Mouse (Mus musculus) E14TG2a.4 (cell line): ENCODE results near the gene Lman1l.

Experiments
- H3K27me3 ChIP-seq: 2 replicates; pipeline ENCODE4 v1.6.1; 2014; ENCODE audit warnings: low read length, control low read depth; ENCODE audit not compliant: insufficient read depth
- H3K36me3 ChIP-seq: 2 replicates; pipeline ENCODE4 v1.6.1; 2014; ENCODE audit warnings: low read length, control low read depth; ENCODE audit not compliant: insufficient read depth
- H3K4me1 ChIP-seq: replicated peaks from 2 replicates; pipeline ENCODE4 v1.6.1; 2014; ENCODE audit warnings: low read depth, low read length, control low read depth
- H3K4me3 ChIP-seq: replicated peaks from 2 replicates; pipeline ENCODE4 v1.5.1; 2014; ENCODE audit warnings: mild to moderate bottlenecking, low read length
- H3K9me3 ChIP-seq: 2 replicates; pipeline ENCODE4 v1.6.1; 2014; ENCODE audit warnings: low read length, control low read depth
- CTCF ChIP-seq: conservative IDR thresholded peaks from 2 replicates; pipeline ENCODE4 v1.5.1; 2014; ENCODE audit warnings: low read length
- NANOG ChIP-seq: IDR thresholded peaks from 2 replicates; pipeline ENCODE4 v1.6.1; 2014; ENCODE audit warnings: borderline replicate concordance, low read length, mixed read lengths
- POU5F1 ChIP-seq: IDR thresholded peaks from 2 replicates; pipeline ENCODE4 v1.6.1; 2014; ENCODE audit warnings: low read length, borderline replicate concordance

Gene Lman1l

DNA sequence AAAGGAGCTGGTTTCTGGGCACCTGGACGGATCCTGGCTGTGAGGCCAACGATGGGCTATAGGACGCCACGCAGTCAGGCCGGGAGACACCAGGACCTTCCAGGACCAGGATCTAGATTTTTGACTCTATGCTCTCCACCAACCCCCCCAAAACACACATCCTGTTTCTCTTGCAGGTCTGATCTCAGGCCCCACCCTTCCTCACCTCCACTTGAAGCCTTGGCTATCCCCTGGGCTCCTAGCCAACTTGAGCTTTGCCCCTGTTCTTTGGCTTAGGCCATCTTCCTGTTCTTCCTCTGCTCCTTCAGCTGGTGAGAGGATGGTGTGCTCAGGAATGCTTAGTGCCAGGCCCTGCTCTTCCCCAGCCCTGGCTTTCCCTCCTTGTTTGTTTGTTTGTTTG, at the start of gene Lman1l:
Gene Lman1l (minus strand): TSS at position 101 of the 400 bp plus-strand sequence.
- H3K9me3 ChIP-seq, result peaks cover 5% of the 10 kb centered on the region; the same call in 1 of the 2 replicates
- peaks cover 9% of the 10 kb centered on the region for H3K36me3 ChIP-seq
- TF ChIP-seq POU5F1, result no peak
- TF ChIP-seq CTCF, result no peak
- TF ChIP-seq NANOG, result no peak
- 0 out of 2 replicates have a peak, but pooled peaks cover 3% of the 10 kb centered on the region for H3K27me3 ChIP-seq
- peaks cover 32% of the 10 kb centered on the region for H3K4me1 ChIP-seq
- no peak within 1 kb of the TSS for H3K4me3 ChIP-seq

DNA sequence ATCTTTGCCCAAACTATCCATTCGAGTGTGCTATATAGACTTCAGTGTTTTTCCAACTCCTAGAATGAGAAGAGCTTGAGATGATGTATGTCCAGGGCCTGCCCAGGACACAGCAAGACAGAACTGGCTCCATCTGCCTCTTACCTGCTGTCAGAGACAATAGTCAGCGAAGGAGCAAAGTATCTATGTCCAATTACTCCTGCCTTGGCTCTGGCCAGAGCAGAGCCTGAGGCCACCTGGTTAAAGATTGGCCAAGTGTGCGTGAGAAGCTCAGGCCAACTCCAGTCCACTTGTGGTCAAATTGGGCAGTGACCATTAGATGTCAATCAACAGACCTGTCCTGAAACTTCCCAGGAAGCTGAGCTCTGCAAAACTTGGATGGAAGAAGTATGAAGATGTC, 49.0 kb upstream of the Lman1l start:
- Histone ChIP-seq H3K4me3 (no peak overlapping the region), H3K27me3 (peaks cover 12% of the 10 kb centered on the region), H3K9me3 (no peaks in the 10 kb centered on the region), H3K4me1 (peaks cover 9% of the 10 kb centered on the region; the same call in 1 of the 2 replicates), H3K36me3 (no peaks in the 10 kb centered on the region)
- TF ChIP-seq POU5F1 (no peak), CTCF (no peak), NANOG (no peak)

DNA sequence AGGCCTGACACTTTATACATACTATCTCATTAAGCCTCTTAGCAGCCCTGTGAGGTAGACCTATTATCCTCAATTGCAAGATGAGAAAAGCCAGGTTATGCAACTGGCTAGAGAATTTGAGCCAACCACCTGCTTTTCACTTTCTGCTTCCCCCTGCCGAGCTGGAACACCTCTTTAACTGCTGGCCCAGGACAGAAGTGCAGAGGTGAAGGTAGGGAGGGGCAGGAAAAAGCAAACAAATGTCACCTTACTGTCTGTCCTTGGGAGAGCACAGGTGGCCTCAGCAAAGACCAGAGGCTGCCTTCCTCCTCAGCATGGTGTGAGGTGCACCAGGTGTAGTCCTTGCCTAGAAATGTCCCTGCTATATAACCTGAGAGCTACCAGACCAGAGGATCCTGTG, 47.7 kb upstream of the Lman1l start:
- H3K27me3 ChIP-seq, result peaks cover 12% of the 10 kb centered on the region
- H3K4me1 ChIP-seq, result peaks cover 9% of the 10 kb centered on the region; the same call in 1 of the 2 replicates
- H3K36me3 ChIP-seq, result no peaks in the 10 kb centered on the region

DNA sequence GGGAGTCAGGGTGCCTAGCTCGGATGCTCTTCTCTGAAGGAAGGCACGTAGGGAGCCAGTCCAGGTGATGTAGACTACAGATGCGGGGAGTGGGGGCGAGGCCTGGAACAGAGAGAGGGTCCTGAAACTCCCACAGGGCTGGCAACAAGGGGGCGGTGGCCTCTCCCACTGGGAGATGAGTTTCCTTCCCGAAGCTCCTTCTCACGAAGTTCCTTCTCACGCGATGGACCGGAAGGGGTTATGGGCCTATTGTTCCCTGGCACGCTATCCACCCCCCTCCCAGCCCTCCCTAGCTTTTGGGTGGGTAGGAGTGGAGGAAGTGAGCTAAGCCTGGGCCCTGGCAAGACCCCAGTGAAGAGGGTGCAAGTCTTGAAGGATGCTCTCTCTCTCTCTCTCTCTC, 47.2 kb upstream of the Lman1l start:
- Histone ChIP-seq H3K9me3 (no peaks in the 10 kb centered on the region), H3K4me1 (peaks cover 9% of the 10 kb centered on the region; the same call in 1 of the 2 replicates), H3K4me3 (no peak overlapping the region), H3K27me3 (peaks cover 12% of the 10 kb centered on the region), H3K36me3 (no peaks in the 10 kb centered on the region)
- no peak for TF ChIP-seq NANOG
- no peak for TF ChIP-seq CTCF

More for the DNA sequence above, 47.7 kb upstream of the Lman1l start:
- no peak for TF ChIP-seq POU5F1
- no peak for TF ChIP-seq CTCF
- no peak for TF ChIP-seq NANOG
- Histone ChIP-seq H3K9me3 (no peaks in the 10 kb centered on the region), H3K4me3 (no peak overlapping the region)

DNA sequence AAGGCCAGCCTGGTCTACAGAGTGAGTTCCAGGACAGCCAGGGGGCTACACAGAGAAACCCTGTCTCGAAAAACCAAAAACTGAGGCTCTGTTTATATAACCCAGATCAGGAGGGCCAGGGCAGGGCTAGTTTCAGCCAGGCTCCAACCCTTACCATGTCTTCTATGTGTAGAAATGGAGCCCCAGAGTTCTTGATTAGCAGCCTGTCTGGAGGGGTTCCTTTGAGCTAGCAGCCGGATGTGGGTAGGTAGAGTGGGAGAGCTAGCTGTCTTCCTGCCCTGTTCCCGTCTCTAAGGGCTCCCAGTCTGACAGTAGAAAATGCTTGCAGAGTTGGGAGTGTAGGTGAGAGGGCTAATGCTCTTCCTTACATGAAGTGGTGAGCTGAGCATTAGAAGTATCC, 46.6 kb upstream of the Lman1l start:
- H3K9me3 ChIP-seq, result no peaks in the 10 kb centered on the region
- no peak overlapping the region for H3K4me3 ChIP-seq
- peaks cover 9% of the 10 kb centered on the region; the same call in 1 of the 2 replicates for H3K4me1 ChIP-seq
- H3K36me3 ChIP-seq, result no peaks in the 10 kb centered on the region
- peaks cover 12% of the 10 kb centered on the region for H3K27me3 ChIP-seq
- TF ChIP-seq POU5F1 (no peak), NANOG (no peak), CTCF (no peak)

DNA sequence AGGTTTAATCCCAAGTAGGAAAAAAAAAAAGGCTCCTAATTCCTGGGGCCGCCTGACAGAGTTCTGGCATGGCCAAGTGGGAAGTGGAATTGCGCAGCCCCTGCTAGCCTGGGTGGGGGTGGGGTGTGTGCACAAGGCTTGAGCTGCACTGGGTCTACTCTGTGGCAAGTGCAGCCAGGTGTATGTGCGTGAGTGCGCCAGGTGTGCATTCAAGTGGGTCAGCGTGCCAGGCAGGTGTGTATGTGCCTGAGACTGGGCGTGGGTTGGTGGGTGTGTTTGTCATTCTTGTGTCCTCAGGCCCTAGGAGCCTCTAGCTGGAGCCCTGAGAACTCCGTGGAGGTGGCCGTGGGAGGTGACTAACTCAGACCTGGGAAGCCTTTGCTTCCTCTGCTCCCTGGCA, 46.0 kb upstream of the Lman1l start:
- peaks cover 9% of the 10 kb centered on the region; the same call in 1 of the 2 replicates for H3K4me1 ChIP-seq
- H3K27me3 ChIP-seq, result peaks cover 12% of the 10 kb centered on the region
- H3K9me3 ChIP-seq, result no peaks in the 10 kb centered on the region
- H3K4me3 ChIP-seq, result no peak overlapping the region
- no peaks in the 10 kb centered on the region for H3K36me3 ChIP-seq
- no peak for TF ChIP-seq CTCF
- no peak for TF ChIP-seq NANOG
- no peak for TF ChIP-seq POU5F1

DNA sequence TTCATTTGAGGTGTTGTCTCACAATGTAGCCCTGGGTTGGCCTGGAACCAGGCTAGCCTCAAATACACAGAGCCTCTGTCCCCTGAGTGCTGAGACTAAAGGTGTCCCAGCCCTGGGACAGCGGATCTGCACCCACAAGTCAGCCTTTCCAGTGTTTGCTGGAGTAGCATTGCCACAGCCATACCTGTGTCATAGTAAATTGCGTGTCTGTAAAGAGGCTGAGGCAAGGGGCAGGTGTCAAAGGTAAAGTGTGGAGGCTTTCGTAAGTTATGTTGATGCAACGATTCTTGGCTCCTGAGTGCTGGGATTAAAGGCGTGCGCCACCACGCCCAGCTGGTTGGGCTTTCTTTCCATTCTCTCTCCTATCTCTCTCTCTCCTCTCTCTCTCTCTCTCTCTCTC, 44.0 kb upstream of the Lman1l start:
- Histone ChIP-seq H3K4me1 (peaks cover 9% of the 10 kb centered on the region; the same call in 1 of the 2 replicates), H3K4me3 (no peak overlapping the region), H3K27me3 (peaks cover 8% of the 10 kb centered on the region; the same call in 1 of the 2 replicates), H3K9me3 (no peaks in the 10 kb centered on the region), H3K36me3 (no peaks in the 10 kb centered on the region)
- TF ChIP-seq CTCF (no peak), POU5F1 (no peak), NANOG (no peak)

DNA sequence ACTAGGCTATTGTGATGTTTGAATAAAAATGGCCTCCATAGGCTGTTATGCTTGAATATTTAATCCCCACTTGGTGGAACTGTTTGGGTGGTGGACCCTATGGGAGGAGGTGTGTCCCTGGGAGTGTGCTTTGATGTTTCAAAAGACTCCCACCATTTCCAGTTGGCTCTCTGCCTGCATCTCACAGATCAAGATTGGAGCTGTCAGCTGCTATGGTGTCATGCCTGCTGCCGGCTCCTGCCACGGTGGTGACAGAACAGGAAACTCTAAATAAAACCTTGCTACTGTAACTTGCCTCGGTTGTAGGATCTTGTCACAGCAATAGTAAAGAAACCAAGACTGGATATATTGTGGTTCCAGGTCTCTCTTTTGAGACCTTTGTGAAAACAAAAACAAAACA, 41.0 kb upstream of the Lman1l start:
- Histone ChIP-seq H3K27me3 (no peaks in the 10 kb centered on the region; the same call in 1 of the 2 replicates), H3K36me3 (no peaks in the 10 kb centered on the region), H3K4me1 (0 out of 2 replicates have a peak, but pooled peaks cover 3% of the 10 kb centered on the region), H3K4me3 (no peak overlapping the region), H3K9me3 (no peaks in the 10 kb centered on the region)
- TF ChIP-seq NANOG, result no peak
- no peak for TF ChIP-seq CTCF
- no peak for TF ChIP-seq POU5F1

DNA sequence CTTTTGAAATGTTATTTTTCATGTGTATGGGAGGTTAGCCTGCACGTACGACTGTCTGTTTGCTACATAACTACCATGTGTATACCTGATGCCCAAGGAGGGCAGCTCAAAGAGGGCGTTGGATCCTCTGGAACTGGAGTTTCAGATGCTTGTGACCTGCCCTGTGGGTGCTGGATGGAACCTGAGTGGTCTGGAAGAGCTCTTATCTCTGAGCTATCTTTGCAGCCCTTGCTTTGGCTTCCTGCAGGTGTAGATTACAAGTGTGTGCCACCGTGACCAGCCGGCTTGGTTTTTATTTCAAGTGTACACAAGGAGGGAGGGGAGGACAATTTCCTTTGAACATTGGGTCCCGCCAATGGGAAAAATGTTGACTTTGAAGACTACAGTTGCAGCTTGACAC, 39.9 kb upstream of the Lman1l start:
- no peaks in the 10 kb centered on the region for H3K9me3 ChIP-seq
- H3K36me3 ChIP-seq, result no peaks in the 10 kb centered on the region
- TF ChIP-seq NANOG, result no peak
- no peak for TF ChIP-seq CTCF
- no peak for TF ChIP-seq POU5F1
- no peaks in the 10 kb centered on the region; the same call in none of the 2 replicates for H3K27me3 ChIP-seq
- H3K4me1 ChIP-seq, result peaks cover 5% of the 10 kb centered on the region
- no peak overlapping the region for H3K4me3 ChIP-seq
